Mouse (Mus musculus): Measurements from ENCODE around the gene Pmpcb. TPM values are rescaled to one million over a fixed set of nuclear protein-coding genes. Genes with fewer than 3 reads are reported as not detected.

Pmpcb gene
- total and polyA plus RNA-seq, 2 experiments from 2014 or later: 64.7 to 68.6 TPM

DNA sequence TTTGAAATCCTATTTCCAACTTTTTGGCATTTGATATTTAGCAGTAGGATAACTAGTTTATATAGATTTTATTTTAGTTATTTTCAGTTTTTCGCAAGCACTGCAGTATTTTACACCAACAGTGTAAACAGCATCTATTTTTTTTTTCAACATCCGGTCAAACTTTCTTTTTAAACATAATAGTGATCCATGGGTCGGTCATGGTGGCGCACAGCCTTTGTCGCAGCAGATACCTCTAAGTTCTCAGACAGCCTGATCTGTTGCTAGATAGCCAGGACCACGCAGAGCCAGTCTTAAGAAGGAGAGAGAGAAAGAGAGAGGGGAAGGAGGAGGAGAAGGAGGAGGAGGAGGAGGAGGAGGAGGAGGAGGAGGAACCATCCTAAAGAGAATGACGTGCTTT is 48.8 kb downstream of the Pmpcb start:
- Histone ChIP-seq H3K9ac (replicated peaks; ENCODE audit: low read length, poor library complexity, severe bottlenecking) (no peak overlapping the region), H3K4me3 (ENCODE audit: low read depth, low read length) (no peak overlapping the region), H3K4me2 (ENCODE audit: low read depth, low read length, poor library complexity, severe bottlenecking) (peak overlapping the region; percentile 64; the same call in 1 of the 2 replicates), H3K4me1 (ENCODE audit: insufficient read depth, low read length) (0 out of 2 replicates have a peak, but pooled peaks cover 16% of the 10 kb centered on the region), H3K27ac (ENCODE audit: low read depth, low read length) (no peak overlapping the region), H3K27me3 (ENCODE audit: insufficient read depth, low read length) (no peaks in the 10 kb centered on the region), H3K9me3 (ENCODE audit: low read length) (no peaks in the 10 kb centered on the region), H3K36me3 (ENCODE audit: insufficient read depth, low read length) (peaks cover 20% of the 10 kb centered on the region)
- WGBS: 79% methylated on average over 7 of the region's 7 CpGs
- no peak for TF ChIP-seq CTCF (IDR thresholded peaks at IDR 0.05)
- no peak for ATAC-seq (ENCODE audit: low FRiP score)
- DNase-seq (ENCODE audit: low spot score): no peak

DNA sequence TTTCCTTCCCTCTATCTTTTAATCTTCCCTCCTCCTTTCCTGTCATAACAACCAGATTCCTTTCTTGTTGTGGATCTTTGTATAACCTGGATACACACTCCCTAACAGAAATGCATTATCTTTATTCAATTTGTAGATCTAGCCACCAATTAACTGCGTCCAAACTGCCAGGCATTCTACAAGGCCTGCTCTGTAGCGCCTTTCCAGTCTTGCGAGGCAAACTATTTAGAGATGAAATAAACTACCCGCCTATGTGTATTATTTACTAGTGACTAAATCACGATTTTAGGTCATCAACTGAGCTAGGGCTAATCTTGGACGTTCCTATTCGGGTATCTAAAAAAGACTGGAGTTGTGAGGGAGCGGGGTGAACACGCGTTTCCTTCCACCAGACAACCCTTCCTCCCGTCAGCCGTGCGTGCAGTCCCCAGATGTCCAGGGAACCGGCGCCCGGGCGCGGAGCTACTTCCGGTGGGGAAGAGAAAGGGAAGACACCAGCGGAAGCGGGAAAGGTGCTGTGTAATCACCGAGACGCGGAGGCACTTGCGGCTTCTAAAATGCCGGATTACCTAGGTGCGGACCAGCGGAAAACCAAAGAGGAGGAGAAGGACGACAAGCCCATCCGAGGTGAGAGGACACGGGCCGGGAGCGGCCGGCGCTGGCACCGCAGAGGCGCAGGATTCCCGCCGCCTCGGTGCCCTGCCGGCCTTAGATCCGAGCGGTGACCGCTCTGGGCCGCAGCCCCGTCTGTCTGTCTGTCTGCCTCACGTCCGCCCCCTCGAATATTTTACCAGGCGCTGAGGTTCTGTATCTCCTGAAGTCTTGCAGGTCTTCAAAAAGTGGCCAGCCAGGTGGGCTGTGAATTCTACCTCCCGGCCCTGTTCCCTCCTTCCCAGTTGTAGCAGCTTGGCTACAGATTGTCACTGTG is 49.6 kb downstream of the Pmpcb start:
- H3K27ac ChIP-seq (ENCODE audit: low read depth, low read length): peak overlapping the region; percentile 88
- 0 out of 2 replicates have a peak, but pooled peaks cover 16% of the 10 kb centered on the region for H3K4me1 ChIP-seq (ENCODE audit: insufficient read depth, low read length)
- H3K27me3 ChIP-seq (ENCODE audit: insufficient read depth, low read length): no peaks in the 10 kb centered on the region
- H3K4me3 ChIP-seq (ENCODE audit: low read depth, low read length): peak overlapping the region; percentile 94
- TF ChIP-seq CTCF (IDR thresholded peaks at IDR 0.05): no peak
- H3K36me3 ChIP-seq (ENCODE audit: insufficient read depth, low read length): peaks cover 12% of the 10 kb centered on the region
- peak; percentile 94 for DNase-seq (ENCODE audit: low spot score)
- peak overlapping the region; percentile 98 for H3K9ac ChIP-seq (replicated peaks; ENCODE audit: low read length, poor library complexity, severe bottlenecking)
- peak overlapping the region; percentile 64 for H3K4me2 ChIP-seq (ENCODE audit: low read depth, low read length, poor library complexity, severe bottlenecking)
- ATAC-seq (ENCODE audit: low FRiP score): peak; percentile 86
- no peaks in the 10 kb centered on the region for H3K9me3 ChIP-seq (ENCODE audit: low read length)
- WGBS: 2% methylated on average over 51 of the region's 51 CpGs

DNA sequence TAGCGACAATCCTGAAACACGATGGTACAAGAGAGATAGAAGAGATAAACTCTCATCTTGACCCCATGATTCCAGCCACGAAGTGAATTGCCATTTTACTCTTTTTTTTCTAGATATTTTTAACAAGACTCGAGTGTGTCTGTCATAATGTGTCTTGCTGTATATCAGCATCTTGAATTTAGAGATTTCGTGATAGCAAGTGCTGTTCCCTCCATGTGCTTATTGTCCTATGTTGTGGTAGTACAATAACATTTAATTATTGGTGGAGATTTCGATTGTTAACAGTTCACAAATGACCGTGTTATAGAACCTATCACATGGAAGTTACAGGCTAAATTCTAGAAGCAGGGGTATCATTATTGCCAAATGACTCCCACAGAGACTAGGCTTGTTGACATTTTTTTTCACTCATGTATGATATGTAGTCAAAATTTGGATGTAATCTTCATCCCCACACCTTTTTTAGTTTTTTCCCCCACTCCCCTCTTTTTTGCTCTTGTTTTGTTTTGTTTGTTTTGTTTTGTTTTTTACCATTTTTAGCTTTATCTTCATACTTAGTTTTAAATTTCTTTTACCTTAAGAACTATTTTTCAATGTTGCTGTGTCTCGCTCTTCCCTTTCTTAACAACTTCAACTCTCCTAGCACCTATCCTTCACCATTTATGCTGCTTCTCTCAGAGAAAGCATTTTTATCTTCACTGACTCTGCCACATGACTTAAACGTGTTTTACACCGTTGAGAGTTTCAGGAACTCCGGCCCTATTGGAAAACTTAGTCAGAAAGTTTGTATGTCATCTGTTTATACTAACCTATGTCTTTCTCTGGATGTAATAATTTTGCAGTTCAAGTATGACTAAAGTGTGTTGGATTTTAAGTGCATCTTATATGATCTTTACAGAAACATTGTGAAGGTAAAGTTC is 50.5 kb downstream of the Pmpcb start:
- Histone ChIP-seq H3K9ac (replicated peaks; ENCODE audit: low read length, poor library complexity, severe bottlenecking) (peak overlapping the region; percentile 98), H3K9me3 (ENCODE audit: low read length) (no peaks in the 10 kb centered on the region), H3K27me3 (ENCODE audit: insufficient read depth, low read length) (no peaks in the 10 kb centered on the region), H3K4me3 (ENCODE audit: low read depth, low read length) (peak overlapping the region; percentile 94), H3K4me2 (ENCODE audit: low read depth, low read length, poor library complexity, severe bottlenecking) (peak overlapping the region; percentile 64), H3K36me3 (ENCODE audit: insufficient read depth, low read length) (peaks cover 3% of the 10 kb centered on the region; the same call in 1 of the 2 replicates), H3K27ac (ENCODE audit: low read depth, low read length) (peak overlapping the region; percentile 88), H3K4me1 (ENCODE audit: insufficient read depth, low read length) (0 out of 2 replicates have a peak, but pooled peaks cover 16% of the 10 kb centered on the region)
- ATAC-seq (ENCODE audit: low FRiP score): no peak
- 38% methylated on average over 11 of the region's 11 CpGs for WGBS
- no peak for DNase-seq (ENCODE audit: low spot score)
- no peak for TF ChIP-seq CTCF (IDR thresholded peaks at IDR 0.05)

DNA sequence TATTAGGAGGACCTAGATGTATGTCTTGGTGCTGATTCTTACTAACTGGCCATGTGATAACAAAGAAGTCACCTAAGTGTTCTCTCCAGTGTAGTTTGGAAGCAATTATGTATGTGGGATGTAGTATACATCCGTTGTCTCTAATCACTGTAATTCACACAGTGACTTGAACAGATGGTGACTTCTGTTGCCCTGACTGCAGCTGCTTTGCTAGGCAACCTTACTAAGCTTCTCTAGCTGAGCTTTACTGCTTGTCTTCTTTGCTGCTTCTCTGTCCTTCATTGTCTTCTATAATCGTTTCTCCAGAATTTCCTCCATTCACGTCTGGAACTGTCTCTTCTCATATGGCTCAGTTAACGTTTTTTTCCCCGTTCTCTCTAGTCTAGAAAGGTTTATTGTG is 52.1 kb downstream of the Pmpcb start:
- H3K36me3 ChIP-seq (ENCODE audit: insufficient read depth, low read length): no peaks in the 10 kb centered on the region
- 0 out of 2 replicates have a peak, but pooled peaks cover 16% of the 10 kb centered on the region for H3K4me1 ChIP-seq (ENCODE audit: insufficient read depth, low read length)
- no peaks in the 10 kb centered on the region for H3K9me3 ChIP-seq (ENCODE audit: low read length)
- no peak overlapping the region for H3K27ac ChIP-seq (ENCODE audit: low read depth, low read length)
- no peak overlapping the region for H3K4me2 ChIP-seq (ENCODE audit: low read depth, low read length, poor library complexity, severe bottlenecking)
- WGBS: 64% methylated on average over 5 of the region's 5 CpGs
- no peak overlapping the region for H3K9ac ChIP-seq (replicated peaks; ENCODE audit: low read length, poor library complexity, severe bottlenecking)
- ATAC-seq (ENCODE audit: low FRiP score): no peak
- TF ChIP-seq CTCF (IDR thresholded peaks at IDR 0.05): no peak
- H3K4me3 ChIP-seq (ENCODE audit: low read depth, low read length): no peak overlapping the region
- DNase-seq (ENCODE audit: low spot score): no peak
- H3K27me3 ChIP-seq (ENCODE audit: insufficient read depth, low read length): no peaks in the 10 kb centered on the region

DNA sequence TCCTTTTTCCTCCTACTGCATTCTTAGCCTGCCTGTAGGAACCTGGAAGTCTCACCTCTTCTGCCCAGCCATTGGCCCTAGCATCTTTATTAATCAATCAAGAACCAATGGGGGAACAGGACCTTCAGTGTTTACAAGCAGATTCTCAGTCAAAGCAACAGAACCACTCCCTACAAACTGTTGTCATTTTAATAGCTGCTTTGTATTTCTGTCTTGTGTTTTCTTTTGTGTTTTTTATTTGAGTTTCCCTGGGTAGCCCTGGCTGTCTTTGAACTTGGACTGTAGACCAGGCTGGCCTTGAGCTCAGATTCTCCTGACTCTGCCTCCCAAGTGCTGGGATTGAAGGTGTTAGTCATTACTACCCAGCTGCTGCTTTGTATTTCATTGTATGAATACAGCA is 55.2 kb downstream of the Pmpcb start:
- DNase-seq (ENCODE audit: low spot score) (no peak), ATAC-seq (ENCODE audit: low FRiP score) (no peak)
- Histone ChIP-seq H3K4me1 (ENCODE audit: insufficient read depth, low read length) (0 out of 2 replicates have a peak, but pooled peaks cover 16% of the 10 kb centered on the region), H3K27ac (ENCODE audit: low read depth, low read length) (no peak overlapping the region), H3K9me3 (ENCODE audit: low read length) (no peaks in the 10 kb centered on the region), H3K9ac (replicated peaks; ENCODE audit: low read length, poor library complexity, severe bottlenecking) (no peak overlapping the region), H3K4me2 (ENCODE audit: low read depth, low read length, poor library complexity, severe bottlenecking) (no peak overlapping the region), H3K36me3 (ENCODE audit: insufficient read depth, low read length) (peaks cover 8% of the 10 kb centered on the region), H3K4me3 (ENCODE audit: low read depth, low read length) (no peak overlapping the region), H3K27me3 (ENCODE audit: insufficient read depth, low read length) (no peaks in the 10 kb centered on the region)
- no peak for TF ChIP-seq CTCF (IDR thresholded peaks at IDR 0.05)

Data from midbrain, postnatal 0 days (tissue).